Mouse (Mus musculus) lung, postnatal 0 days (tissue): ENCODE measurements around the gene Pdcd6ip. TPM values are rescaled to one million over a fixed set of nuclear protein-coding genes. Genes with fewer than 3 reads are reported as not detected.

Experiments used
- ATAC-seq: fragments of 200-750 bp; cut with Nextera tagmentation; 2 replicates; pipeline ENCODE4 v1.8.0; 2017; ENCODE audit warnings: moderate library complexity
- DNase-seq: peaks from one replicate; pipeline ENCODE4 v3.0.0-alpha.2; 2016; ENCODE audit warnings: low spot score
- H3K27ac ChIP-seq: fragments of 300-500 bp; sonication (generic); 2 replicates; pipeline ENCODE4 v1.5.1; 2014; ENCODE audit warnings: antibody characterized with exemption, mild to moderate bottlenecking, low read length, mixed read lengths
- H3K27me3 ChIP-seq: fragments of 300-500 bp; sonication (generic); replicated peaks from 2 replicates; pipeline ENCODE4 v1.6.1; 2014; ENCODE audit warnings: low read length, mixed read lengths; ENCODE audit not compliant: insufficient read depth
- H3K36me3 ChIP-seq: fragments of 300-500 bp; sonication (generic); 2 replicates; pipeline ENCODE4 v1.6.1; 2014; ENCODE audit warnings: low read length, mixed read lengths; ENCODE audit not compliant: insufficient read depth
- H3K4me1 ChIP-seq: fragments of 300-500 bp; sonication (generic); 2 replicates; pipeline ENCODE4 v1.6.1; 2014; ENCODE audit warnings: antibody characterized with exemption, low read depth, low read length, mixed read lengths; ENCODE audit not compliant: insufficient read depth
- H3K4me2 ChIP-seq: fragments of 300-500 bp; sonication (generic); replicated peaks from 2 replicates; pipeline ENCODE4 v1.6.1; 2014; ENCODE audit warnings: low read depth, mild to moderate bottlenecking, low read length, moderate library complexity, mixed read lengths
- H3K4me3 ChIP-seq: fragments of 300-500 bp; sonication (generic); 2 replicates; pipeline ENCODE4 v1.5.1; 2014; ENCODE audit warnings: low read depth, low read length
- H3K9ac ChIP-seq: fragments of 300-500 bp; sonication (generic); replicated peaks from 2 replicates; pipeline ENCODE4 v1.6.1; 2014; ENCODE audit warnings: low read depth, mild to moderate bottlenecking
- H3K9me3 ChIP-seq: fragments of 300-500 bp; sonication (generic); 2 replicates; pipeline ENCODE4 v1.6.1; 2016; ENCODE audit warnings: low read length, mixed read lengths
- CTCF ChIP-seq: IDR thresholded peaks from 2 replicates; pipeline ENCODE4 v1.5.1; 2016; ENCODE audit warnings: antibody characterized with exemption, mild to moderate bottlenecking
- EP300 ChIP-seq: IDR thresholded peaks from 2 replicates; pipeline ENCODE4 v1.6.1; 2016; ENCODE audit warnings: antibody characterized with exemption, mild to moderate bottlenecking, control low read depth
- WGBS: fragments of 180-500 bp; shearing (Covaris S2); extraction: QIAGEN DNeasy Blood & Tissue Kit; methylation state at CpG from one replicate; pipeline ENCODE4 v1.1.7; 2014; 5-methylcytosine and 5-hydroxymethylcytosine counted together
- polyA plus RNA-seq: library from polyadenylated mRNA; unstranded; fragments of >200 nt; fragmentation: Nextera tagmentation; extraction: Ambion mirVana; gene quantifications from 2 replicates; pipeline ENCODE4 v1.2.1, GENCODE M21; 2015

Gene Pdcd6ip
- polyA plus RNA-seq, 1 experiment from 2014 or later: 63.8 TPM

- TF ChIP-seq CTCF (no peak), EP300 (no peak)
- Histone ChIP-seq H3K4me1 (no peaks in the 10 kb centered on the region), H3K36me3 (no peaks in the 10 kb centered on the region), H3K4me3 (no peak overlapping the region), H3K27ac (no peak overlapping the region), H3K4me2 (no peak overlapping the region), H3K9me3 (no peaks in the 10 kb centered on the region; the same call in 1 of the 2 replicates), H3K9ac (no peak overlapping the region), H3K27me3 (no peaks in the 10 kb centered on the region)
- ATAC-seq (no peak), DNase-seq (no peak)
- 56% methylated on average over 8 of the region's 8 CpGs for WGBS
These were observed 74.8 kb downstream of the Pdcd6ip start for GRCm38 (mm10) chr9:113633168-113633744.

- H3K27me3 ChIP-seq: no peaks in the 10 kb centered on the region
- no peak overlapping the region for H3K9ac ChIP-seq
- WGBS: 68% methylated on average over 9 of the region's 9 CpGs
- DNase-seq (no peak), ATAC-seq (no peak)
- H3K36me3 ChIP-seq: no peaks in the 10 kb centered on the region
- TF ChIP-seq CTCF: no peak
- H3K4me1 ChIP-seq: no peaks in the 10 kb centered on the region
- no peak overlapping the region for H3K4me3 ChIP-seq
- H3K27ac ChIP-seq: no peak overlapping the region
- no peak overlapping the region for H3K4me2 ChIP-seq
- H3K9me3 ChIP-seq: no peaks in the 10 kb centered on the region; the same call in 1 of the 2 replicates
These were observed 75.6 kb downstream of the Pdcd6ip start for GRCm38 (mm10) chr9:113632350-113633043.

GRCm38 (mm10) chr9:113629632-113630031 is 78.4 kb downstream of the Pdcd6ip start:
- no peaks in the 10 kb centered on the region for H3K27me3 ChIP-seq
- H3K4me1 ChIP-seq: no peaks in the 10 kb centered on the region
- H3K9me3 ChIP-seq: no peaks in the 10 kb centered on the region
- 10% methylated on average over 9 of the region's 9 CpGs for WGBS
- ATAC-seq (no peak), DNase-seq (no peak)
- H3K4me3 ChIP-seq: no peak overlapping the region
- TF ChIP-seq CTCF (peak; percentile 56), EP300 (no peak)
- no peak overlapping the region for H3K27ac ChIP-seq
- H3K36me3 ChIP-seq: no peaks in the 10 kb centered on the region
- no peak overlapping the region for H3K9ac ChIP-seq
- no peak overlapping the region for H3K4me2 ChIP-seq

- ATAC-seq (no peak), DNase-seq (no peak)
- no peaks in the 10 kb centered on the region for H3K36me3 ChIP-seq
- 69% methylated on average over 11 of the region's 11 CpGs for WGBS
- H3K4me3 ChIP-seq: no peak overlapping the region
- no peaks in the 10 kb centered on the region for H3K4me1 ChIP-seq
- no peaks in the 10 kb centered on the region for H3K27me3 ChIP-seq
- no peaks in the 10 kb centered on the region for H3K9me3 ChIP-seq
- no peak overlapping the region for H3K4me2 ChIP-seq
- H3K27ac ChIP-seq: no peak overlapping the region
- no peak for TF ChIP-seq EP300
- TF ChIP-seq CTCF: no peak
- no peak overlapping the region for H3K9ac ChIP-seq
These were observed 78.9 kb downstream of the Pdcd6ip start for GRCm38 (mm10) chr9:113629191-113629590.

- 70% methylated on average over 1 of the region's 1 CpGs for WGBS
These were observed 79.3 kb downstream of the Pdcd6ip start for GRCm38 (mm10) chr9:113628780-113629179.

GRCm38 (mm10) chr9:113626730-113627129 is 81.3 kb downstream of the Pdcd6ip start:
- H3K4me1 ChIP-seq: no peaks in the 10 kb centered on the region
- no peak overlapping the region for H3K4me3 ChIP-seq
- no peaks in the 10 kb centered on the region for H3K27me3 ChIP-seq
- no peaks in the 10 kb centered on the region for H3K36me3 ChIP-seq
- H3K27ac ChIP-seq: no peak overlapping the region
- ATAC-seq: no peak
- no peaks in the 10 kb centered on the region for H3K9me3 ChIP-seq
- TF ChIP-seq EP300: no peak
- TF ChIP-seq CTCF: no peak
- H3K9ac ChIP-seq: no peak overlapping the region
- 93% methylated on average over 10 of the region's 10 CpGs for WGBS
- no peak for DNase-seq
- H3K4me2 ChIP-seq: no peak overlapping the region

More at GRCm38 (mm10) chr9:113628780-113629179, 79.3 kb downstream of the Pdcd6ip start:
- H3K4me1 ChIP-seq: no peaks in the 10 kb centered on the region
- H3K27me3 ChIP-seq: no peaks in the 10 kb centered on the region
- TF ChIP-seq EP300 (no peak), CTCF (0 out of 2 replicates have a peak, but pooled peaks have one; percentile 1)
- no peak overlapping the region for H3K27ac ChIP-seq
- no peak overlapping the region for H3K9ac ChIP-seq
- ATAC-seq: no peak
- no peaks in the 10 kb centered on the region for H3K36me3 ChIP-seq
- no peak for DNase-seq
- H3K4me3 ChIP-seq: no peak overlapping the region
- no peak overlapping the region for H3K4me2 ChIP-seq
- H3K9me3 ChIP-seq: no peaks in the 10 kb centered on the region
